Mouse (Mus musculus): ENCODE results near the gene Tmem81.

DNA sequence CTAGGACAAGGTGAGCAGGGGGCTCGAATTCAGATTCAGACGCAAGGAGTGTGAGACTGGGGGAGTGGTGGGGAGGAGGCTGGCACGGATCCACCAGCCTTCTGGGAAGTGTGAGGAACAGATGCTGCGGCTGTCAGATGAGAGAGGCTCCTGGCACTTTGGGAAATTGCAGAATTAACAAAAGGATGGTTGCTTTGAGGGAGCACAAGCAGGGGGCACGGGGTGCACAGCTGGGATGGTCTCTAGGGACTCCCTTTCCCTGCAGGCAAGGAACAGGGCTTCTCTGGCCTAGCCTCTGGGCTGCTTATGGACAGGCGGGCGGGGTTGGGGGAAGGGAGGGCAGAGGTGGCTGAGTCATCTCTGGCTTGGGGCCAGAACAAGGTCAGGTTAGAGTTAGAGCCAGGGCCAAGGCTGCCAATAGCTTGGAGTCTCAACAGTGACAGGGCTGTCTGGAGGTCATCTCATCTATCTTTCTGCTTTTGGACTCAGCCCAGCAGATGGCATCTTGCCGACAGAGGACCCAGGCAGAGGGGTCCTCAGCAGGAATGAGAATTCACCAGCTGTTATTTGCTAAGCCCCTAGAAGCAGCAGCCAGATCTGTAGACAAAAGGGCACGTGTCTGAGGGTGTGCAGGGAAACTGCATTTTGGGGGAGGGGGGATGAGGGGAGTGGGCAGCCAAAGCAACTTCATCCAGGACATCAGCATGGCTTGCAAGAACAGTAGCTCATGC lies 52.0 kb downstream of the Tmem81 start:
- no peak for TF ChIP-seq USF1 (IDR thresholded peaks at IDR 0.05; ENCODE audit: low read depth)
- no peak for TF ChIP-seq TCF12 (IDR thresholded peaks at IDR 0.05; ENCODE audit: insufficient read depth, poor library complexity, severe bottlenecking)
- TF ChIP-seq POLR2A (IDR thresholded peaks at IDR 0.05; ENCODE audit: insufficient read length, low read depth), result no peak
- TF ChIP-seq MYOD1 (IDR thresholded peaks at IDR 0.05; ENCODE audit: control insufficient read depth in 1 of 3, insufficient read length in 2 of 3, low read depth in 2 of 3), result no peak
- no peak for TF ChIP-seq CEBPB (IDR thresholded peaks at IDR 0.05; ENCODE audit: insufficient read depth, poor library complexity, severe bottlenecking)
- TF ChIP-seq POLR2AphosphoS2 (IDR thresholded peaks at IDR 0.05; ENCODE audit: insufficient read length, low read depth), result no peak
- TF ChIP-seq MAX (IDR thresholded peaks at IDR 0.05; ENCODE audit: low read depth), result no peak
- TF ChIP-seq MYOG (IDR thresholded peaks at IDR 0.05; ENCODE audit: control insufficient read depth in 1 of 3, insufficient read depth in 1 of 3, insufficient read length in 2 of 3, low read depth in 2 of 3), result no peak
